Mouse (Mus musculus): ENCODE data around the gene Sh3yl1.

Sh3yl1 gene

DNA sequence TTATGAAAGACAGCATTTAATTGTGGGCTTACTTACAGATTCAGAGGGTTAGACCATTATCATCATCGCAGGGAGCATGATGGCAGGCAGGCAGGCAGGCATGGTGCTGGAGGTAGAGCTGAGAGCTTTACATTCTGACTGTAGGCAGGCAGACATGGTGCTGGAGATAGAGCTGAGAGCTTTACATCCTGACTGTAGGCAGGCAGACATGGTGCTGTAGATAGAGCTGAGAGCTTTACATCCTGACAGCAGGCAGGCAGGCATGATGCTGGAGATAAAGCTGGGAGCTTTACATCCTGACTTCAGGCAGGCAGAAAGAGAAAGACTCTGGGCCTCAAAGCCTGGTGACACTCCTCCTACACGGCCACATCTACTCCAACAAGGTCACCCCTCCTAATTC, 59.2 kb downstream of the Sh3yl1 start:
- DNase-seq: no peak

- no peak for DNase-seq
Measured at GRCm38 (mm10) chr12:31003795-31004194, 92.3 kb downstream of the Sh3yl1 start.

DNA sequence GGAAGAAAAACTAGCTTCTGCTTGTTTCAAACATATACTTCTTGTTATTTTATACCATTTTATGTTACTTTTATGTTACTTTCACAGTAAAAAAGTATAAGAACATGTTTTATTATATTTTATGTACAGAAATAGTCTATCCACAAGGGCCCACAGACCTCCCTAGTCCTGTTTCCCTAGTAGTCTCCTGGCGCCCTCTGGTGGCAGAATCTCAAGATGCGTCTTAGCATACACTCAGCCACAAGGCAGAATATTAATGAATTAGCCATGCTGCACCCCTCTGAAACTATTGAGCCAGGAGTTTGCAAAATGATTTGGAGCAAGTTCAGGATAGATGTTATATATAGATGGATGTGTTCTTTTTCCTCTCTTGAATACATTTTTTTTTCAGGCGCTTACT, 93.5 kb downstream of the Sh3yl1 start:
- peak; percentile 49 for DNase-seq

GRCm38 (mm10) chr12:31008171-31008570, 96.7 kb downstream of the Sh3yl1 start:
- peak; percentile 21 for DNase-seq
